Mouse (Mus musculus): ENCODE data around the gene Cxcl9. TPM values are rescaled to one million over a fixed set of nuclear protein-coding genes. Genes with fewer than 3 reads are reported as not detected.
"Not testable (repeated sequence)": the region's sequence is repeated elsewhere in the genome, so short reads cannot be mapped to it uniquely, and the experiment has no call there.

Cxcl9 gene
- polyA plus RNA-seq, 1 experiment from 2014 or later: not detected

GRCm38 (mm10) chr5:92365146-92365705 lies 37.3 kb upstream of the Cxcl9 start:
- Histone ChIP-seq H3K4me3 (no peak overlapping the region), H3K27ac (ENCODE audit: poor library complexity, severe bottlenecking) (no peak overlapping the region), H3K36me3 (no peaks in the 10 kb centered on the region), H3K9me3 (replicated peaks) (no peaks in the 10 kb centered on the region), H3K9ac (no peak overlapping the region), H3K27me3 (replicated peaks) (0 out of 2 replicates have a peak, but pooled peaks cover 10% of the 10 kb centered on the region), H3K4me1 (replicated peaks) (peaks cover 11% of the 10 kb centered on the region), H3K4me2 (no peak overlapping the region)
- WGBS: 77% methylated on average over 11 of the region's 11 CpGs
- no peak for ATAC-seq (ENCODE audit: insufficient number of reproducible peaks, low FRiP score)

GRCm38 (mm10) chr5:92364011-92364410 lies 36.1 kb upstream of the Cxcl9 start:
- Histone ChIP-seq H3K4me3 (no peak overlapping the region), H3K4me2 (no peak overlapping the region), H3K36me3 (no peaks in the 10 kb centered on the region), H3K9ac (no peak overlapping the region), H3K4me1 (replicated peaks) (peaks cover 4% of the 10 kb centered on the region), H3K27ac (ENCODE audit: poor library complexity, severe bottlenecking) (no peak overlapping the region), H3K27me3 (replicated peaks) (0 out of 2 replicates have a peak, but pooled peaks cover 10% of the 10 kb centered on the region), H3K9me3 (replicated peaks) (no peaks in the 10 kb centered on the region)
- no peak for ATAC-seq (ENCODE audit: insufficient number of reproducible peaks, low FRiP score)
- 93% methylated on average over 5 of the region's 5 CpGs for WGBS

GRCm38 (mm10) chr5:92363179-92363578 lies 35.3 kb upstream of the Cxcl9 start:
- Histone ChIP-seq H3K4me3 (no peak overlapping the region), H3K9ac (no peak overlapping the region), H3K9me3 (replicated peaks) (no peaks in the 10 kb centered on the region), H3K27me3 (replicated peaks) (0 out of 2 replicates have a peak, but pooled peaks cover 10% of the 10 kb centered on the region), H3K4me1 (replicated peaks) (peaks cover 2% of the 10 kb centered on the region; the same call in 1 of the 2 replicates), H3K4me2 (no peak overlapping the region), H3K27ac (ENCODE audit: poor library complexity, severe bottlenecking) (no peak overlapping the region), H3K36me3 (no peaks in the 10 kb centered on the region)
- no peak for ATAC-seq (ENCODE audit: insufficient number of reproducible peaks, low FRiP score)
- 7% methylated on average over 4 of the region's 4 CpGs for WGBS

GRCm38 (mm10) chr5:92358767-92359455 lies 31.0 kb upstream of the Cxcl9 start:
- Histone ChIP-seq H3K4me1 (replicated peaks) (0 out of 2 replicates have a peak, but pooled peaks cover 2% of the 10 kb centered on the region), H3K36me3 (no peaks in the 10 kb centered on the region), H3K4me2 (no peak overlapping the region), H3K9ac (no peak overlapping the region), H3K9me3 (replicated peaks) (no peaks in the 10 kb centered on the region), H3K27me3 (replicated peaks) (no peaks in the 10 kb centered on the region), H3K27ac (ENCODE audit: poor library complexity, severe bottlenecking) (no peak overlapping the region), H3K4me3 (no peak overlapping the region)
- ATAC-seq (ENCODE audit: insufficient number of reproducible peaks, low FRiP score): no peak
- WGBS: 58% methylated on average over 11 of the region's 11 CpGs

GRCm38 (mm10) chr5:92358033-92358432 lies 30.2 kb upstream of the Cxcl9 start:
- Histone ChIP-seq H3K4me2 (no peak overlapping the region), H3K27ac (ENCODE audit: poor library complexity, severe bottlenecking) (no peak overlapping the region), H3K9me3 (replicated peaks) (no peaks in the 10 kb centered on the region), H3K36me3 (no peaks in the 10 kb centered on the region), H3K4me3 (no peak overlapping the region), H3K27me3 (replicated peaks) (no peaks in the 10 kb centered on the region), H3K9ac (no peak overlapping the region), H3K4me1 (replicated peaks) (peaks cover 5% of the 10 kb centered on the region; the same call in 1 of the 2 replicates)
- WGBS: 19% methylated on average over 12 of the region's 12 CpGs
- ATAC-seq (ENCODE audit: insufficient number of reproducible peaks, low FRiP score): peak; percentile 48; the same call in 1 of the 2 replicates

- Histone ChIP-seq H3K9ac (peak overlapping the region; percentile 56), H3K27ac (ENCODE audit: poor library complexity, severe bottlenecking) (peak overlapping the region; percentile 69), H3K4me3 (peak overlapping the region; percentile 49), H3K27me3 (replicated peaks) (no peaks in the 10 kb centered on the region), H3K9me3 (replicated peaks) (no peaks in the 10 kb centered on the region), H3K4me1 (replicated peaks) (peaks cover 8% of the 10 kb centered on the region; the same call in 1 of the 2 replicates), H3K36me3 (no peaks in the 10 kb centered on the region), H3K4me2 (peak overlapping the region; percentile 67)
- WGBS: 15% methylated on average over 11 of the region's 11 CpGs
- ATAC-seq (ENCODE audit: insufficient number of reproducible peaks, low FRiP score): no peak
These were observed 25.6 kb upstream of the Cxcl9 start for GRCm38 (mm10) chr5:92353517-92353916.

- H3K9me3 ChIP-seq (replicated peaks); H3K36me3 ChIP-seq; H3K4me1 ChIP-seq (replicated peaks); H3K9ac ChIP-seq; H3K27me3 ChIP-seq (replicated peaks); ATAC-seq (ENCODE audit: insufficient number of reproducible peaks, low FRiP score): not testable (repeated sequence)
- WGBS: 27% methylated on average over 4 of the region's 4 CpGs
- Histone ChIP-seq H3K27ac (ENCODE audit: poor library complexity, severe bottlenecking) (peak overlapping the region; percentile 69), H3K4me3 (0 out of 2 replicates have a peak overlapping the region, but pooled peaks have one; percentile 49), H3K4me2 (peak overlapping the region; percentile 67)
These were observed 24.8 kb upstream of the Cxcl9 start for GRCm38 (mm10) chr5:92352716-92353115.

- Histone ChIP-seq H3K36me3 (no peaks in the 10 kb centered on the region), H3K9me3 (replicated peaks) (no peaks in the 10 kb centered on the region), H3K4me1 (replicated peaks) (peaks cover 8% of the 10 kb centered on the region; the same call in 1 of the 2 replicates), H3K4me3 (no peak overlapping the region), H3K27ac (ENCODE audit: poor library complexity, severe bottlenecking) (no peak overlapping the region), H3K4me2 (no peak overlapping the region), H3K9ac (no peak overlapping the region), H3K27me3 (replicated peaks) (peaks cover 5% of the 10 kb centered on the region)
- 83% methylated on average over 7 of the region's 7 CpGs for WGBS
- ATAC-seq (ENCODE audit: insufficient number of reproducible peaks, low FRiP score): no peak
These were observed 21.9 kb upstream of the Cxcl9 start for GRCm38 (mm10) chr5:92349731-92350130.

- peak; percentile 67 for ATAC-seq (ENCODE audit: insufficient number of reproducible peaks, low FRiP score)
- H3K27ac ChIP-seq (ENCODE audit: poor library complexity, severe bottlenecking): no peak within 1 kb of the TSS
- H3K4me2 ChIP-seq: peak within 1 kb of the TSS; percentile 55
- no peaks in the 10 kb centered on the region for H3K9me3 ChIP-seq (replicated peaks)
- peaks cover 8% of the 10 kb centered on the region; the same call in 1 of the 2 replicates for H3K4me1 ChIP-seq (replicated peaks)
- peaks cover 5% of the 10 kb centered on the region for H3K27me3 ChIP-seq (replicated peaks)
- H3K36me3 ChIP-seq: no peaks in the 10 kb centered on the region
- H3K4me3 ChIP-seq: peak within 1 kb of the TSS; percentile 27
- WGBS: 16% methylated on average over 14 of the region's 14 CpGs
- H3K9ac ChIP-seq: no peak within 1 kb of the TSS
These were observed 21.0 kb upstream of the Cxcl9 start, which contains the start of gene Cxcl10 for GRCm38 (mm10) chr5:92348794-92349413. TSS of gene Cxcl10 (minus strand) at chr5:92348889.

- H3K4me1 ChIP-seq (replicated peaks): no peaks in the 10 kb centered on the region
- ATAC-seq (ENCODE audit: insufficient number of reproducible peaks, low FRiP score): no peak
- peaks cover 5% of the 10 kb centered on the region for H3K27me3 ChIP-seq (replicated peaks)
- no peak overlapping the region for H3K4me3 ChIP-seq
- no peak overlapping the region for H3K4me2 ChIP-seq
- 82% methylated on average over 8 of the region's 8 CpGs for WGBS
- no peaks in the 10 kb centered on the region for H3K9me3 ChIP-seq (replicated peaks)
- H3K27ac ChIP-seq (ENCODE audit: poor library complexity, severe bottlenecking): no peak overlapping the region
- H3K9ac ChIP-seq: no peak overlapping the region
- H3K36me3 ChIP-seq: no peaks in the 10 kb centered on the region
These were observed 17.1 kb upstream of the Cxcl9 start for GRCm38 (mm10) chr5:92345006-92345405.

- no peak overlapping the region for H3K4me2 ChIP-seq
- H3K27ac ChIP-seq (ENCODE audit: poor library complexity, severe bottlenecking): no peak overlapping the region
- H3K4me3 ChIP-seq: no peak overlapping the region
- no peaks in the 10 kb centered on the region for H3K36me3 ChIP-seq
- H3K27me3 ChIP-seq (replicated peaks): no peaks in the 10 kb centered on the region
- WGBS: 69% methylated on average over 4 of the region's 4 CpGs
- ATAC-seq (ENCODE audit: insufficient number of reproducible peaks, low FRiP score): no peak
- H3K4me1 ChIP-seq (replicated peaks): no peaks in the 10 kb centered on the region
- no peak overlapping the region for H3K9ac ChIP-seq
- no peaks in the 10 kb centered on the region for H3K9me3 ChIP-seq (replicated peaks)
These were observed 12.7 kb upstream of the Cxcl9 start for GRCm38 (mm10) chr5:92340606-92341005.

All from heart, embryonic 12.5 days (tissue).